Mouse (Mus musculus): Measurements from ENCODE around the gene B3gat1. TPM values are rescaled to one million over a fixed set of nuclear protein-coding genes. Genes with fewer than 3 reads are reported as not detected.

The B3gat1 gene
- total RNA-seq, 2 experiments from 2014 or later = not detected

DNA sequence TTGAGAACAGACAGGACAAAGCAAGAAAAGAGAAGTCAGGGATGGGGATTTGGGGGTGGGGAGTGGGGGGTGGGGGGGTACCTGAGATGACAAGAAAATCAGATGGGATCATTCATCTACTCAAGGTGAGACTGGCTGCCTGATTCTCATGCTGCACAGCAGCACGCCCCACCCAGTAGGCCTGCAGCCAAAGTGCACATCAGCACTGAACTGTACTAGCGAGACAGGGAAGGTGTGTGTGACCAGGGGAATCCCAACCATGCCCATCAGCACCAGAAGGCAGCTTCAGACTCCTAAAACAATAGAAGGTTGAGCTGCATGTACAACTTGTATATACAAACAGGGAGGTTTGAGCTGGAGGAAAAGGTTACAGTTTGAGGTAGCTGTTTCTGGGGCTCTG lies 42.2 kb downstream of the B3gat1 start:
- no peak for ATAC-seq (replicated peaks; ENCODE audit: poor library complexity, severe bottlenecking)

DNA sequence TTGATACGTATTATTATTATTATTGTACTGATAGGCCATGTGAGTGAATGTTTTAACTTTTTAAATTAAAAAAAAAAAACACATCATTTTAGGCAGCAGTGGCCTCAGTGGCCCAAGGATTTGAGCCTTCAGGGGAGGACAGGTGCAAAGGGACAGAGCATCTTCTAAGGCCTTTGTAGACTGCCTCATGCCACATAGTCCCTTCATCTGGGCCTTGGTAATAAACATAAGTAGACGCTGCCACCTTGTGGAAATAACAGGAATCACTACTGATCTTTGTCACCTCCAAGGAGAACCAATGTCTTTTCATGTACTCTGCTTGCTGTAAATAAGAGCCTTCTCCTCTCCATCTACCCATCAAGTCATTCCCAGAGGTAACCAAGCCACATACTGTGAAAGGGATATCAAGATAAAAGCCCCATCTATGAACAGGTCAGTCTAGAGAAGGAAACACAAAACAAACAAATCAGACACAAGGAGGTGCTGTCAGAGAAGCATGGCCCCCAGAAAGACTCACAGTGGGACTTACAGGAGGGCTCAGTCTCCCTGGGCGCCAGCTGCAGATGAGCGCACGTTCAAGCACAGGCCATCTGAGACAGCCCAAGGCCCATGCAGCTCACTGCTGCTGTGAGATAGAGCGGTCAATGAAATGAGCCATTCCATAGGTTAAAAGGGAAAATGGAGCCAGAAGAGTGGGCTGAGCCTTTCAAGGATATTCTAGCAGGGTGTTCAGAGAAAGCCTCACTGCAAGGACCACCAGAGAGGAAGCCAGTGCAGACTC lies 42.8 kb downstream of the B3gat1 start:
- peak; percentile 77 for ATAC-seq (replicated peaks; ENCODE audit: poor library complexity, severe bottlenecking)

DNA sequence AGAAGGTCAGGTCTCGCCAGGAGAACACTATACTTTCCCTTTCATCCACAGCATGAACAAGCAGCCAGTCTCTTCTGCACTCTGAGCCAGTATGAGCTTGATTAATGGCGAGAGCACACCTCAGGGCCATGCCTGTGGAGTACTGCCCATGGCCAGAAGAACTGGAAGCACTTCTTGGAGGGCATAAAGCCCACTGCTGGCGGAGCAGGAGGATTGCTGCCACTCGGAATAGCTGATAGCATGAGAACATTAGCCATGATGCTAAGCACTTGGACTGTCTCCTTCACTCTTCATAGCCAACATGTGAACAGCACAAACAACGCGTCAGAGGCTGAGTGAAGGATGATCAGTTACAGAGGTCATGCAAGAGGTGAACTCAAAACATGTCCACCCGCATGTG lies 44.9 kb downstream of the B3gat1 start:
- no peak for ATAC-seq (replicated peaks; ENCODE audit: poor library complexity, severe bottlenecking)

DNA sequence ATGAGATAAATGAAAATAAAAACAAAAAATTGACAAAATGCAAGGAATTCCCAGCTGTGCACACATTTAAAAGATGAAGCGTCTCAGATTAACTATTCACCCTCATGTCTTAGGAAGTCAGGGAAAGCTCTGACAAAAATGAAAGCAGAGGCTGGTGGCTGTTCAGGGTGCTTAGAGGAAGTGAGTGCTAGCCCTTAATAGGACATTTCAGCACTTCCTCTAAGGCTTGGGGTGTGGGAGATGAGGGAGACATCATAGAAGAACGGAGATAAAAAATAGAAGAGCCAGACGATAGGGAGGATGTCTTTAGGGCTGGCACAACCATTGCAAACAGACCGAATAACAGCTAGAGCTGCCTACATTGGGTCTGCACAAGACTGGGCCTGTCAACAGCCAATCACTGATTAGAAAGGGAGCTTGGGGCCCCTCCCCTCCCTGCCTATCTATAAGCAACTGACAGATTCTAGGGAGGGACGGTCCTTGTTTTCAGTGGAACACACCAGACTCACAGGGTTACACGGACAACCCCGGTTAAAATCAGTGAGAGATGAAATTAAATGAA lies 50.0 kb downstream of the B3gat1 start:
- peak; percentile 96 for ATAC-seq (replicated peaks; ENCODE audit: poor library complexity, severe bottlenecking)

DNA sequence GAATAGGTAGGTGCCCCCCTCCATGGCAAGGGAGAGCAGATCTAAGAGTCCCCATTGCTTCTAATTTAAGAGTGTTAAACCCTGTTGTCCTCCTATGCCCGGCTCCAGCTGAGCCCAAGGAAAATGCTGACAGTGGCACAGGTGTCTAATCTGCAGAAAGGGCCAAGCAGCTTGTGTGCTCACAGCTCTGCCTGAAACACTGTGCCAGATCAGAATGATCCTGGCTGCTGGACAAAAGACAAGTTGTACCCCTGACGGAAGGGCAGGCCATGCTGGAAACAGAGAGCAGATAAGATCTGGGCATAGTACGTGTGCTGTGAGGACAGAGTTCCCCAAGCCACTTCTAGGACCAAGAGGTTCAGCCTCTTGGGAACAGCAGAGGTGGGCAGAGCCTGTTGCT lies 59.3 kb downstream of the B3gat1 start:
- ATAC-seq (replicated peaks; ENCODE audit: poor library complexity, severe bottlenecking) = no peak

DNA sequence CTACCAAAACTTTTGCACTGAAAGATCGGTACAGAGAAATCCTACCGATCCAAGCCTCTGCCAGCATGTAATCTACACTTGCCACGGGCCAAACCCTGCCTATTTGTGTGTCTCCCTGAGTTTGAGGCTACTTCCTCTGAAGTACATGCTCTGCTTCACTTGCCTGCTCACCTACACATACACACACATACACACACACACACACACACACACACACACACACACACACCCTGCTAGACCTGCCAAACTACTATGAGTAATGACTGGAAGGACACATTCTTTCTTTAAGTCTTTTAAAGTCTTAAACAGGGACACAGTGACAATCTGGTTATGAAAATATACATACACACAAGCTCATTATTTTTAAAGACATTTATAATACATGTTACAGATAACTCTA lies 64.7 kb downstream of the B3gat1 start:
- no peak for ATAC-seq (replicated peaks; ENCODE audit: poor library complexity, severe bottlenecking)

DNA sequence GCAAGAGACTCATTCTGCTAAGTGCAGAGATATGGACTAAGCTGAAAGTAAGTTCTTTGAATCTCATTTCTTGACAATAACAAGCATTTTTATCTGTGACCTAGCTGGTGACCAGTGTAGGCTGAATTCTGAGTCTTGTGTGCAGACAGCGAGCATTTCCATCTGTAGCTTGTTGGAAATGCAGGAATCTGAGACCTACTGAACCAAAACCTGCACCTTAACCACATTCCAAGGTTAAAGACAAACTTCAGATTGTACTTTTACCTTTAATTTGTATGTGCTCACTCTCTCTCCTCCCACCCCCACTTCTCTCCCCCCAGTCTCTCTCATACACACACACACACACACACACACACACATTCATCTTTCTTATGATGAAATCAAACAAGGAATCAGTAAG lies 65.2 kb downstream of the B3gat1 start:
- ATAC-seq (replicated peaks; ENCODE audit: poor library complexity, severe bottlenecking) = no peak

DNA sequence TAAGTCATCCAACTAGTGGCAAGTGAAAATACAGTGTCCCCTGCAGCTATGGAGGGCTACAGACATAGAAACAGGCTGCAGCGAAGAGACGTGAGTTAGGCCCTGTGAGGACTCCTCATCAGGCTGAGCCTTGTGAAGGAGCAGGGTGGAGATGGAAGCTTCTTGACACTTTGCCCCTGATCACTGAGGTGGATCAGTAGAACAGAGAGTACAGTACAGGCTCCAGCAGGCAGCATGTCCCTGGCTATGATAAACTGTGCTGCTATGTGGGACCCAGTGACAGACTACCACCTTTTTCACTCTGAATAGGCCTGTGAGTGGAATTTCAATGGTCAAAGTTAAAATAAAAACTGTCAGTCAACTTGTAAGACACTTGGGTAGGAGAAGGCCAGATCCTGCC lies 66.8 kb downstream of the B3gat1 start:
- ATAC-seq (replicated peaks; ENCODE audit: poor library complexity, severe bottlenecking) = no peak

DNA sequence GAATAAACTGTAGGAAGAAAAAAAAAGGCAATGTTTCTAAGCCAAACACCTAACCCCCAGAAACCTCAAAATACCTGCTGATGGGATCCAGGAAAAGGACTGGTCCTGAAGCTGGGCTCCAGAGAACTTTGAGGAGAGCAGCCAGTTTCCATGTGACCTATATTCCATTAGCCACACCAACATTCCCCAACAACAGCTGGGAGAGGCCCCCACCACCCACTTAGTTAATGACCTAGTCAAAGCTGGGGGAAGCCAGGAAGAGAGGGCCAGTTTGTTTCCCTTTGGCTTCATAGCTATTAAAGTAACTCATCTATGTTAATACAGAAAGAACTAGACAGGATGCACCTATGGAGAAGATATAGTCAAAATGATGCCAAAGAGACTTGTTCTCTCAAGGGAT lies 70.8 kb downstream of the B3gat1 start:
- no peak for ATAC-seq (replicated peaks; ENCODE audit: poor library complexity, severe bottlenecking)

DNA sequence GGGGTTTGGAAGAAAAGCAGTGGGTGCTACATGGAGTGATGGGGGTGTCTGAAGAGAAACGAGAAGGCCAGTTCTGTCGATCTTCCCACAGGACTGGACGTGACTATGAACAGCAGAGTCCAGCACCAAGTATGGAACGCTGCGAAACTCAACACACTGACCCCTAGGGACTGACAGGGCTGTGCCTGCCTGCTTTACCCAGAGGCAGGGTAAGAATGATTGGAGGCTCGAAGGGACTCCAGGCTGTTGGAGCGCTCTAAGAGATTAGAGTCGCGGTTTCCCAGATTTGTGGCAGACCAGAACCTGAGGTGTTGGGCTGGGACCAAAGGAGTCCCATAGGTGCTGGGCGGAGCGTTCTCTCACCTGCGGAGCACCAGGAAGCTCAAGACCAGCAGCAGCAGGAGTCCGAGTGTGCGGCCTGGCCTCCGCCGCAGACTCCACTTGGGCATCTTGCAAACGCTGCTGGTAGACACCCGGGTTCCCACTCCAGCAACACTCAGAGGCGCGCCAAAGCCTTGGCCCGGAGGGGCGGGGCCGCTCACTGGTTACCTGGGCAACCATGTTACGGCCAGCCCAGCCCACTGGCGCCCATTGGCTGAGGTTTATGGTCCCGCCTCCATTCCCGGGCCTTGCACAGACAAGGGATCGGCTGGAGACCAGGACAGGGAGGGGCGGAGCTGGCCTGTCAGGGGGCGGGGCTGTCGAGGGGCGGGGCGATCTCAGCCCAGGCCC lies 72.6 kb downstream of the B3gat1 start, which contains the start of gene Glb1l2:
TSS of gene Glb1l2 (minus strand) at position 534 of the 732 bp plus-strand sequence.
- peak; percentile 93 for ATAC-seq (replicated peaks; ENCODE audit: poor library complexity, severe bottlenecking)

DNA sequence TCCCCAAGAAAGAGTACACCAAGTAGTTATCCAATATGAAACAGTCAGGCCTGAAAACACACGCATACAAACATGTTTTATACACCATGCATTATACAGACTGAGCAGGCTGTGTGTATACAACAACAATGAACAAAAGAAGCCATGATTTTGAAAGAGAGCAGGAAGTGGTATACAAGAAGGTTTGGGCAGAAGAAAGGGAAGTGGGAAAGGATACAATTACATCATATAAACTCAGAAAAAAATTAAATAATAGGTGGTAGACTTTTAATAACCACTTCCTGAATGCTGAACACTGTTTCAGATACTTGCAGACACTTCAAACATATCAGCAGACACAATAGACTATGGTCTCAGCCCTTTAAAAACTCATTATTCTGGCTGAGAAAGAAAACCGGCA lies 75.2 kb downstream of the B3gat1 start:
- ATAC-seq (replicated peaks; ENCODE audit: poor library complexity, severe bottlenecking) = peak; percentile 64

Other genes with a start within 250 kb of the B3gat1 start
- 1.2 TPM in 1 of 2 replicates, not detected in the other for gene Glb1l2, start 72.7 kb downstream of the B3gat1 start, total RNA-seq (2014; fragmentation: Nextera tagmentation)
- 0.21 and 1.4 TPM in 2 replicates for gene Glb1l2, start 72.7 kb downstream of the B3gat1 start, total RNA-seq (2017)
- gene Glb1l3, start 127.2 kb downstream of the B3gat1 start, total RNA-seq (2014; fragmentation: Nextera tagmentation) = not detected in 2 replicates
- not detected in 2 replicates for gene Glb1l3, start 127.2 kb downstream of the B3gat1 start, total RNA-seq (2017)
- gene Gm1110, start 189.4 kb downstream of the B3gat1 start, total RNA-seq (2014; fragmentation: Nextera tagmentation) = 1.3 TPM in 1 of 2 replicates, not detected in the other
- gene Gm1110, start 189.4 kb downstream of the B3gat1 start, total RNA-seq (2017) = not detected in 2 replicates

All from granulocyte monocyte progenitor cell, adult 5-6 weeks (primary cell).